Mouse (Mus musculus): ENCODE data around the gene Cfap97d2. TPM values are rescaled to one million over a fixed set of nuclear protein-coding genes. Genes with fewer than 3 reads are reported as not detected.
"Not testable (repeated sequence)": the region's sequence is repeated elsewhere in the genome, so short reads cannot be mapped to it uniquely, and the experiment has no call there.

Cfap97d2 gene
- polyA plus RNA-seq, 1 experiment from 2014 or later, result not detected

DNA sequence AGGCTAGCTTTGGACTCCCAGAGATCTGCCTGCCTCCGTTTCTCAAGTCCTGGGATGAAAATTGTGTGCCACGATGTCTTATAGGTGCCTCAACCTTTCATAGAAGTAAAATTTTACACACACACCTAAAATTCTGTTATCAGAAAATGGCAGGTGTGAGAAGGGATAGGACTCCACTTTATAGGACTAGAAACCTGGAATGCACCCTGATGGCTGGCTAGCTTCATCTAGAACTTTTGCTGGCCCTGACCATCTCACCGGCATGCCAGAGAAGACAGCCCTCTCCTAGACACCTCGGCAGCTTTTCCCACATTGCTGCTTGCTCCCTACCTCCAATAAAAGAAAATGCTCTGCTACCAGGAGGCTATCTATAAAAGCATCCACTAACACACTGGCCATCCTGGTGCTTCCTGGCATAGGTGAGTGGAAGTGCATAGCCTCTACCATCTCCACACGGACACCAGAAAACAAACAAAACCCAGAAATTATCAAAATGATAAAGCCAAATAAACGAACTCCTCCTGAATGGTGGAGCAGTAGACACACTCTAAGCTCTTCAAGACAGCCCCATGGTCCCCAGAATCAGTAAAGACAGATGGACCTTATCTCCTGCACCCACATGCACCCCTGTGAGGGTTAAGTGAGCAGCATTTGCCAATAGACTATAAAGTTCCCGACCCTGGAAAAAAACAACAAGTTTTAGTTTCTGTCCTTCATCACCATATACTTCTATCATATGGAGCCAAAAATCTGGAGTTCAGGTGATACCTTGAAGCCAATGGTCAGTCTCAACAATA is 35.3 kb downstream of the Cfap97d2 start:
- Histone ChIP-seq H3K27ac (replicated peaks; ENCODE audit: low read depth, low read length) (no peak overlapping the region), H3K4me2 (ENCODE audit: low read depth, severe bottlenecking) (no peak overlapping the region), H3K27me3 (ENCODE audit: control insufficient read depth, insufficient read depth, low read length) (no peaks in the 10 kb centered on the region), H3K9me3 (ENCODE audit: control insufficient read depth, low read length) (no peaks in the 10 kb centered on the region), H3K4me1 (ENCODE audit: control insufficient read depth, insufficient read depth, low read length) (no peaks in the 10 kb centered on the region), H3K4me3 (ENCODE audit: low read depth, low read length) (no peak overlapping the region), H3K9ac (ENCODE audit: low read length) (no peak overlapping the region), H3K36me3 (ENCODE audit: control insufficient read depth, insufficient read depth, low read length) (no peaks in the 10 kb centered on the region)
- 74% methylated on average over 7 of the region's 7 CpGs for WGBS
- DNase-seq (ENCODE audit: low spot score) (no peak), ATAC-seq (ENCODE audit: insufficient number of reproducible peaks, low FRiP score, low TSS enrichment, low read depth) (no peak)

DNA sequence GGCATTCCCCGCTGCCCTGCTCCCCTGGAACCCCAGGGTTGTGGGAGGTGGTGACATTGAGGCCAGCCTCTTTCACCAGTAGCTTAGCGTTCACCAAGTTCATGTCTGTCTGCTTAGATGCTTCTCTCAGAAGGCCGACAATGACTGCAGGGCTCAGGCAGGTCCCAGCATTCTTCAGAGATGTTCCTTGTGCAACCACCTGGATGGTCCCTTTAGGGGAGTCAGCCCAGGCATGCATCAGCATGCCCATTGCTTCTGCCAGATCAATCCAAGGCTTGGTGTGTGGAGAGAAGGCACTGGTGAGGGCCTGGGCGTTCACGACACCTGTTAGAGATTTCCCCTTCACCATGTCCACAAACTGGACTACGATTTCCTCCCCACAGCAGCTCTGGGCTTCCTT is 40.5 kb downstream of the Cfap97d2 start:
- H3K9me3 ChIP-seq (ENCODE audit: control insufficient read depth, low read length); H3K27me3 ChIP-seq (ENCODE audit: control insufficient read depth, insufficient read depth, low read length); H3K27ac ChIP-seq (replicated peaks; ENCODE audit: low read depth, low read length); H3K4me3 ChIP-seq (ENCODE audit: low read depth, low read length); H3K9ac ChIP-seq (ENCODE audit: low read length); H3K36me3 ChIP-seq (ENCODE audit: control insufficient read depth, insufficient read depth, low read length); H3K4me1 ChIP-seq (ENCODE audit: control insufficient read depth, insufficient read depth, low read length); ATAC-seq (ENCODE audit: insufficient number of reproducible peaks, low FRiP score, low TSS enrichment, low read depth); H3K4me2 ChIP-seq (ENCODE audit: low read depth, severe bottlenecking); DNase-seq (ENCODE audit: low spot score): not testable (repeated sequence)
- 84% methylated on average over 5 of the region's 6 CpGs for WGBS

DNA sequence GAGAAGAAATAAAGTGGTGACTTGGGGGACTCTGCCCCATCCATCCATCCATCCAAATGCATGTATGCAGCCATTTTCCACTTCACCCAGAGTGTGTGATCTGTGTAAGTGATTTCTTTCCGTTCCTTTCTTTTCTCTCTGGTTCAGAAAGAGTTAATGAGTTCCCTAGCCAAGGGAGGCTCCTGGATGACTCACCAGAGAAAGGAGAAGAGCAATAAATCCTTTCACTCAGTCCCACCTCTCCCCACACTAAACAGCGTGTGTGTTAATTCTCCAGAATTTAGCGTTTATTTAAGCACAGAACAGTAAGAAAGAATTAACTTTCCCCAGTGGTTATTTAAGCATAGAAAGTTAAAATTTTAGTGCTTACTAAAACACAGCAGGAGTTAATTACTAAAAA is 41.9 kb downstream of the Cfap97d2 start:
- H3K9me3 ChIP-seq (ENCODE audit: control insufficient read depth, low read length), result no peaks in the 10 kb centered on the region
- no peaks in the 10 kb centered on the region for H3K27me3 ChIP-seq (ENCODE audit: control insufficient read depth, insufficient read depth, low read length)
- H3K27ac ChIP-seq (replicated peaks; ENCODE audit: low read depth, low read length), result no peak overlapping the region
- 3% methylated on average over 3 of the region's 3 CpGs for WGBS
- ATAC-seq (ENCODE audit: insufficient number of reproducible peaks, low FRiP score, low TSS enrichment, low read depth), result no peak
- no peak overlapping the region for H3K4me3 ChIP-seq (ENCODE audit: low read depth, low read length)
- DNase-seq (ENCODE audit: low spot score), result no peak
- no peaks in the 10 kb centered on the region for H3K36me3 ChIP-seq (ENCODE audit: control insufficient read depth, insufficient read depth, low read length)
- H3K9ac ChIP-seq (ENCODE audit: low read length), result no peak overlapping the region
- no peak overlapping the region for H3K4me2 ChIP-seq (ENCODE audit: low read depth, severe bottlenecking)
- no peaks in the 10 kb centered on the region for H3K4me1 ChIP-seq (ENCODE audit: control insufficient read depth, insufficient read depth, low read length)

DNA sequence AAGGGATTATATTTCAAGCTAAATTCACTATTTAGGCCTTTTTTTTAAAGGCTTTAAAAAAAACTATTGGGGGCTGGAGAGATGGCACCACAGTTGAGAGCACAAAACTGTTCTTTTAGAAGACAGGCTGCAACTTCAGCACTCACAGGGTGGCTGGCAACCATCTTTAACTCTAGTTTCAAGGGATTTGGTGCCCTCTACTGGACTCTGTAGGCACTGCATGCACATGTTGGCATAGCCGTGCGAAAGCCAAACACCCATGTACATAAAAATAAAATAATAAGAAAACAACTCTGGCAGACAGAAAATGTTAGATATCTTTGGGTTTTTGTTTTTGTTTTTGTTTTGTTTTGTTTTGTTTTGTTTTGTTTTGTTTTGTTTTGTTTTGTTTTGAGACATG is 48.0 kb downstream of the Cfap97d2 start:
- Histone ChIP-seq H3K9ac (ENCODE audit: low read length) (no peak overlapping the region), H3K4me3 (ENCODE audit: low read depth, low read length) (no peak overlapping the region), H3K36me3 (ENCODE audit: control insufficient read depth, insufficient read depth, low read length) (no peaks in the 10 kb centered on the region), H3K9me3 (ENCODE audit: control insufficient read depth, low read length) (no peaks in the 10 kb centered on the region), H3K27ac (replicated peaks; ENCODE audit: low read depth, low read length) (no peak overlapping the region), H3K4me2 (ENCODE audit: low read depth, severe bottlenecking) (no peak overlapping the region), H3K27me3 (ENCODE audit: control insufficient read depth, insufficient read depth, low read length) (no peaks in the 10 kb centered on the region), H3K4me1 (ENCODE audit: control insufficient read depth, insufficient read depth, low read length) (peaks cover 1% of the 10 kb centered on the region; the same call in 1 of the 2 replicates)
- 18% methylated on average over 2 of the region's 2 CpGs for WGBS
- no peak for ATAC-seq (ENCODE audit: insufficient number of reproducible peaks, low FRiP score, low TSS enrichment, low read depth)
- DNase-seq (ENCODE audit: low spot score), result peak; percentile 86

DNA sequence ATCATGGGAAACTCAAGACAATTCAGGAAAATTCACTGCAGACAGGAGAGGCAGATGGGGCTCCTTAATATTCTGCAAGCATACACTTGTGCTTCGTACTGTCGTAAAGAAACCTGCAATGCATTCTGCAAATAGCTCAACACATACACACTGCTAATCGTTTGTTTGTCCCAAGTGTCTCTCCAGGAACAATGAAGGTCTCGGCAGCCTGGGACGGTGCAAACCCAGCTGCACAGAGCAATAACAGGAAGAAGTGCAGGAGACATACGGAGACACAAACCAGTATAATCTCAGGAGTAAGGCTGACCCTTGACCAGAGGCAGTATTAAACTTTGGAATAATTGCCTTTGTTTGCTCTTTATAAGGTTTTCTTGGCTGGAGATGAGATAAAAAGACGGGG is 50.8 kb downstream of the Cfap97d2 start:
- 77% methylated on average over 7 of the region's 7 CpGs for WGBS

DNA sequence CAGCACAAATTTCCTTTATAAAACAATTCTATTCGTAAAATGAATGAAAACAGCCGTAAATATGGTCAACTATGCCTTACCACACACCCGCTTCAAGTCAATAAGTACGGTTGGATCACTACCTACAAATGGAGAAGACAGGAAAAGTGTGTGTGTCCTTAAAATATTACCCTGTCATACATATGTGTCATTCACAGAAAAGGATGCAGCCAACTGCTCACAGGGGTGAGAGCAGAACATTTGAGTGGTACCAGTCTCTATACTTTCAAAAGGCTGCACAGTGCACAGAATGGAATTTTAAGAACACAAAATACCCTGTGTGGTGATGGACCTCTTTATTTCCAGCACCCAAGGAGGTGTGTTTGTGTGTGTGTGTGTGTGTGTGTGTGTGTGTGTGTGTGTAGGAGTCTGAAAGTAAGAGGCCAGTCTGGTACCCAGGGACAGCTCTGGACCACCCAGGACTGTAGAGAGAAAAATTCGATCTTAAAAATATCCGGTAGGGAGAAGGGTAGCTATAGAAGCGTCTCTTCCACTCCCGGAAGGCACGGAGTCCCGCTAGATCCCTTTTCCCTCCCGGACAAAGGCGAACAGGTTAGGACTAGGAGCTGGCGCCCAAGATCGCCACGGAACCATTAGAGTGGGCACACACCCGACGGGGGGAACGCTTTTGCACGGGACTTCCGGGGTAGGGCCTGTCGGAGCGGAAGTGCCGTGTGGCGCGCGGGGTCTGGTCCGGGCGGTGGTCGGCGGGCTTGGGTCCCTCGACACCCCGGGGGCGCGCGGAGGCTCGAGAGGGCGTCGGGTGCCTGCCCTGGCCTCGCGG is 51.5 kb downstream of the Cfap97d2 start, which contains the start of gene Cdc16:
Gene Cdc16 (plus strand): TSS at position 695 of the 823 bp plus-strand sequence.
- peaks cover 2% of the 10 kb centered on the region; the same call in 1 of the 2 replicates for H3K36me3 ChIP-seq (ENCODE audit: control insufficient read depth, insufficient read depth, low read length)
- H3K4me1 ChIP-seq (ENCODE audit: control insufficient read depth, insufficient read depth, low read length), result peaks cover 5% of the 10 kb centered on the region; the same call in 1 of the 2 replicates
- peak within 1 kb of the TSS; percentile 85 for H3K4me2 ChIP-seq (ENCODE audit: low read depth, severe bottlenecking)
- DNase-seq (ENCODE audit: low spot score) (peak; percentile 98), ATAC-seq (ENCODE audit: insufficient number of reproducible peaks, low FRiP score, low TSS enrichment, low read depth) (peak; percentile 94)
- H3K9ac ChIP-seq (ENCODE audit: low read length), result peak within 1 kb of the TSS; percentile 93
- 10% methylated on average over 38 of the region's 40 CpGs for WGBS
- H3K9me3 ChIP-seq (ENCODE audit: control insufficient read depth, low read length), result no peaks in the 10 kb centered on the region
- H3K4me3 ChIP-seq (ENCODE audit: low read depth, low read length), result peak within 1 kb of the TSS; percentile 98
- H3K27me3 ChIP-seq (ENCODE audit: control insufficient read depth, insufficient read depth, low read length), result no peaks in the 10 kb centered on the region
- H3K27ac ChIP-seq (replicated peaks; ENCODE audit: low read depth, low read length), result no peak within 1 kb of the TSS; the same call in 1 of the 2 replicates

More for the DNA sequence above, 50.8 kb downstream of the Cfap97d2 start:
- no peak overlapping the region for H3K4me2 ChIP-seq (ENCODE audit: low read depth, severe bottlenecking)
- H3K27ac ChIP-seq (replicated peaks; ENCODE audit: low read depth, low read length), result no peak overlapping the region
- H3K4me1 ChIP-seq (ENCODE audit: control insufficient read depth, insufficient read depth, low read length), result peaks cover 5% of the 10 kb centered on the region; the same call in 1 of the 2 replicates
- no peak overlapping the region for H3K9ac ChIP-seq (ENCODE audit: low read length)
- no peaks in the 10 kb centered on the region for H3K36me3 ChIP-seq (ENCODE audit: control insufficient read depth, insufficient read depth, low read length)
- H3K9me3 ChIP-seq (ENCODE audit: control insufficient read depth, low read length), result no peaks in the 10 kb centered on the region
- no peak for ATAC-seq (ENCODE audit: insufficient number of reproducible peaks, low FRiP score, low TSS enrichment, low read depth)
- DNase-seq (ENCODE audit: low spot score), result no peak
- no peak overlapping the region for H3K4me3 ChIP-seq (ENCODE audit: low read depth, low read length)
- H3K27me3 ChIP-seq (ENCODE audit: control insufficient read depth, insufficient read depth, low read length), result no peaks in the 10 kb centered on the region

DNA sequence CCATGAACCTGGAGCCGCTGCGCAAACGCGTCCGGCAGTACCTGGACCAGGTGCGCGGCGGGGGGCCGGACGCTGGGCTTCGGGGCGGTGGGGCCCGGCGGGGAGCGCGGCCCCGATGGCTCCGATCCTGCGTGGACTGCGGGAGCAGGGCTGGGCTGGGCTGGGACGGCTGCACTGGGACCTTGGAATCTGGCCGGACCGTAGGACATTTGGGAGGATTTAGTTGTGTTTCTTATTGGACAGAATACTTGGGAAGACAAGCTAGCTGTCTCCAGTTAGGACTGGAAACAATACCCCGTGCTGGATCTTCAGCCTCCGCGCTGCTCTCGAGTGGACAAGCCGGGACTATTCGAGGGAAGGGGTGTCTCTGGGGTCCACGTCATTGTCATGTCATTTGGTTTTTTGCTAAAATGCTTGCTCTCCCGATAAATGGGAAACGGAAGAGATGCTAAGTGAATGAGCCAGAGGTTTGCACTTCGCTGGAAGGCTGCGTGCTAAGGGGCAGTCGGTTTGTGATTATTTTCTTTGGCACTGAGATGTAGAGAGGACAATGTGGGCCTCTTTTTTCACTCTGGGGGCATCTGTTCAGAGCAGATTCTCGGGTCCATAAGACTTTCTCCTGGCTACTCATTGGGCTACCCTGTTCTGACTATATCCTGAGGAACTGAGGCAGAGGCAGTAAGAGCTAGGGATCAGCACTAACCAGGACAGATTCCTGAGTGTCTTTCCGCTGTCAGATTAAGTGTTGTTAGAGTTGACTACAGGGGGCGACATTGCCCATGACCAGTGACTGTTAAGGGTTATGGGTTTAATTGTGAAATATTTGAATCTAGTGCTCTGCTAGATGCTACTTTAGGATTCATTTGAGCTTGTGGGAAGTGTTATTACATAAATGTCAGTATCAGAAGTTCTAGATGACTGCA is 52.4 kb downstream of the Cfap97d2 start:
- peaks cover 5% of the 10 kb centered on the region; the same call in 1 of the 2 replicates for H3K4me1 ChIP-seq (ENCODE audit: control insufficient read depth, insufficient read depth, low read length)
- 1% methylated on average over 36 of the region's 38 CpGs for WGBS
- H3K4me2 ChIP-seq (ENCODE audit: low read depth, severe bottlenecking), result peak overlapping the region; percentile 85
- no peaks in the 10 kb centered on the region for H3K27me3 ChIP-seq (ENCODE audit: control insufficient read depth, insufficient read depth, low read length)
- H3K4me3 ChIP-seq (ENCODE audit: low read depth, low read length), result peak overlapping the region; percentile 98
- H3K36me3 ChIP-seq (ENCODE audit: control insufficient read depth, insufficient read depth, low read length), result peaks cover 2% of the 10 kb centered on the region; the same call in 1 of the 2 replicates
- DNase-seq (ENCODE audit: low spot score) (peak; percentile 45), ATAC-seq (ENCODE audit: insufficient number of reproducible peaks, low FRiP score, low TSS enrichment, low read depth) (peak; percentile 76)
- no peak overlapping the region; the same call in 1 of the 2 replicates for H3K27ac ChIP-seq (replicated peaks; ENCODE audit: low read depth, low read length)
- H3K9me3 ChIP-seq (ENCODE audit: control insufficient read depth, low read length), result no peaks in the 10 kb centered on the region
- H3K9ac ChIP-seq (ENCODE audit: low read length), result peak overlapping the region; percentile 93

Measured in limb, embryonic 11.5 days (tissue).